Mouse (Mus musculus): ENCODE measurements at regions not wholly inside any gene's neighbourhood (a gene's known extent, or its start where the extent isn't known, plus 50 kb on each side); places are given as distances from the start of the nearest gene placed in this dataset.

GRCm38 (mm10) chr8:35237279-35237678 lies 528.3 kb upstream of the Gm19410 start:
- no peak for DNase-seq (ENCODE audit: low spot score)

GRCm38 (mm10) chr8:35240884-35241283 lies 524.7 kb upstream of the Gm19410 start:
- no peak for DNase-seq (ENCODE audit: low spot score)

GRCm38 (mm10) chr8:35243555-35243954 lies 522.0 kb upstream of the Gm19410 start:
- DNase-seq (ENCODE audit: low spot score), result peak; percentile 22

- no peak for DNase-seq (ENCODE audit: low spot score)
Measured at GRCm38 (mm10) chr8:35249747-35250375, 515.7 kb upstream of the Gm19410 start.

GRCm38 (mm10) chr8:35250641-35251040 lies 514.9 kb upstream of the Gm19410 start:
- DNase-seq (ENCODE audit: low spot score), result no peak

- DNase-seq (ENCODE audit: low spot score), result no peak
Measured at GRCm38 (mm10) chr8:35253946-35254345, 511.6 kb upstream of the Gm19410 start.

- DNase-seq (ENCODE audit: low spot score), result no peak
Measured at GRCm38 (mm10) chr8:35255327-35255726, 510.3 kb upstream of the Gm19410 start.

- peak; percentile 15 for DNase-seq (ENCODE audit: low spot score)
Measured at GRCm38 (mm10) chr8:35256958-35257357, 508.6 kb upstream of the Gm19410 start.

- DNase-seq (ENCODE audit: low spot score), result peak; percentile 10
Measured at GRCm38 (mm10) chr8:35268221-35268620, 497.4 kb upstream of the Gm19410 start.

GRCm38 (mm10) chr8:35268986-35269385 lies 496.6 kb upstream of the Gm19410 start:
- DNase-seq (ENCODE audit: low spot score), result no peak

GRCm38 (mm10) chr8:35275972-35276371 lies 489.6 kb upstream of the Gm19410 start:
- DNase-seq (ENCODE audit: low spot score), result no peak

- no peak for DNase-seq (ENCODE audit: low spot score)
Measured at GRCm38 (mm10) chr8:35276460-35276859, 489.1 kb upstream of the Gm19410 start.

- DNase-seq (ENCODE audit: low spot score), result no peak
Measured at GRCm38 (mm10) chr8:35278946-35279345, 486.6 kb upstream of the Gm19410 start.

GRCm38 (mm10) chr8:35280741-35281140 lies 484.8 kb upstream of the Gm19410 start:
- DNase-seq (ENCODE audit: low spot score), result no peak

GRCm38 (mm10) chr8:35283366-35283765 lies 482.2 kb upstream of the Gm19410 start:
- no peak for DNase-seq (ENCODE audit: low spot score)

GRCm38 (mm10) chr8:35289018-35289417 lies 476.6 kb upstream of the Gm19410 start:
- DNase-seq (ENCODE audit: low spot score), result no peak

- DNase-seq (ENCODE audit: low spot score), result peak; percentile 4
Measured at GRCm38 (mm10) chr8:35289967-35290366, 475.6 kb upstream of the Gm19410 start.

- peak; percentile 18 for DNase-seq (ENCODE audit: low spot score)
Measured at GRCm38 (mm10) chr8:35293437-35294126, 472.0 kb upstream of the Gm19410 start.

- DNase-seq (ENCODE audit: low spot score), result no peak
Measured at GRCm38 (mm10) chr8:35296936-35297335, 468.7 kb upstream of the Gm19410 start.

- no peak for DNase-seq (ENCODE audit: low spot score)
Measured at GRCm38 (mm10) chr8:35299088-35299487, 466.5 kb upstream of the Gm19410 start.

GRCm38 (mm10) chr8:35300359-35300758 lies 465.2 kb upstream of the Gm19410 start:
- no peak for DNase-seq (ENCODE audit: low spot score)

GRCm38 (mm10) chr8:35300881-35301521 lies 464.6 kb upstream of the Gm19410 start:
- no peak for DNase-seq (ENCODE audit: low spot score)

- DNase-seq (ENCODE audit: low spot score), result no peak
Measured at GRCm38 (mm10) chr8:35302856-35303255, 462.7 kb upstream of the Gm19410 start.

Measured in embryo, embryonic 10.5 days (tissue).